Mouse (Mus musculus) heart, postnatal 0 days (tissue): ENCODE measurements around the gene Rsf1.

ENCODE experiments used
- CTCF ChIP-seq: IDR thresholded peaks from 2 replicates; pipeline ENCODE4 v1.5.1; 2016; ENCODE audit warnings: antibody characterized with exemption, control low read depth, low read depth
- EP300 ChIP-seq: IDR thresholded peaks from 2 replicates; pipeline ENCODE4 v1.6.1; 2016; ENCODE audit warnings: antibody characterized with exemption, low read depth

DNA sequence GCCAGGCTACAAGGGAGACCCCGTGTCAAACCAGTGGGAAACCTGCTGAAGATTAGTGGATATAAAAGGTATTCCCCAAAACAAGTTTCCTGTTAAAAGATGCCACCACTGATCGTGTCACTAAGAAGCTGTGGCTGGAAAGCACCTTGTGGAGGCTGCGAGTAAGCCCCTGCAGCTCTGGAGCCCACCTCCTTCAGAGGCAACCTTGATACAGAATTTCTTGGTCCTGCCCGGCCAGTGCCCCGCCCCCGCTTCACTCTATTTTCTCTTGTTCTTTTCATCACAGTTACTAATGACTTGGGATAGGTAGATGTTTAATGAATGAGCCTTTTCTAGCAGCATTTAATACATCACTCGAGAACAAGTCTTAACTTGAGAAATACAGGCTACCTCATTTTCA lies 146.4 kb downstream of the Rsf1 start:
- TF ChIP-seq CTCF (no peak), EP300 (no peak)
